Mouse (Mus musculus) liver, embryonic 11.5 days (tissue): ENCODE data around the gene Asic2. TPM values are rescaled to one million over a fixed set of nuclear protein-coding genes. Genes with fewer than 3 reads are reported as not detected.

ENCODE experiments used
- ATAC-seq: fragments of 200-750 bp; cut with Nextera tagmentation; replicated peaks from 2 replicates; pipeline ENCODE4 v1.8.0; 2017; ENCODE audit warnings: moderate number of reproducible peaks, mild to moderate bottlenecking, moderate TSS enrichment, moderate library complexity; ENCODE audit not compliant: low FRiP score
- DNase-seq: peaks from one replicate; pipeline ENCODE4 v3.0.0-alpha.2; 2017; ENCODE audit warnings: low spot score
- H3K27ac ChIP-seq: fragments of 300-500 bp; sonication (generic); 2 replicates; pipeline ENCODE4 v1.5.1; 2014; ENCODE audit warnings: mild to moderate bottlenecking, low read depth, low read length, control low read depth
- H3K27me3 ChIP-seq: fragments of 300-500 bp; sonication (generic); replicated peaks from 2 replicates; pipeline ENCODE4 v1.6.1; 2014; ENCODE audit warnings: low read length, mixed read lengths; ENCODE audit not compliant: control insufficient read depth, insufficient read depth
- H3K36me3 ChIP-seq: fragments of 300-500 bp; sonication (generic); 2 replicates; pipeline ENCODE4 v1.6.1; 2014; ENCODE audit warnings: mild to moderate bottlenecking, low read length, moderate library complexity, mixed read lengths; ENCODE audit not compliant: control insufficient read depth, insufficient read depth
- H3K4me1 ChIP-seq: fragments of 300-500 bp; sonication (generic); replicated peaks from 2 replicates; pipeline ENCODE4 v1.6.1; 2014; ENCODE audit warnings: low read length, mixed read lengths; ENCODE audit not compliant: control insufficient read depth, insufficient read depth
- H3K4me2 ChIP-seq: fragments of 300-500 bp; sonication (generic); 2 replicates; pipeline ENCODE4 v1.6.1; 2014; ENCODE audit warnings: mild to moderate bottlenecking, control low read depth, moderate library complexity
- H3K4me3 ChIP-seq: fragments of 300-500 bp; sonication (generic); 2 replicates; pipeline ENCODE4 v1.5.1; 2014; ENCODE audit warnings: low read depth, low read length, control low read depth
- H3K9ac ChIP-seq: fragments of 300-500 bp; sonication (generic); 2 replicates; pipeline ENCODE4 v1.6.1; 2014; ENCODE audit warnings: low read depth, low read length, control low read depth
- H3K9me3 ChIP-seq: fragments of 300-500 bp; sonication (generic); 2 replicates; pipeline ENCODE4 v1.6.1; 2016; ENCODE audit warnings: low read length, inconsistent platforms, mixed read lengths; ENCODE audit not compliant: control insufficient read depth
- WGBS: fragments of 180-500 bp; shearing (Covaris S2); extraction: QIAGEN DNeasy Blood & Tissue Kit; methylation state at CpG from one replicate; pipeline ENCODE4 v1.1.7; 2014; 5-methylcytosine and 5-hydroxymethylcytosine counted together
- polyA plus RNA-seq: library from polyadenylated mRNA; unstranded; fragments of >200 nt; fragmentation: Nextera tagmentation; extraction: Ambion mirVana; gene quantifications from 2 replicates; pipeline ENCODE4 v1.2.1, GENCODE M21; 2014

The Asic2 gene
- 0.18 and 0.27 TPM in 2 replicates for polyA plus RNA-seq

DNA sequence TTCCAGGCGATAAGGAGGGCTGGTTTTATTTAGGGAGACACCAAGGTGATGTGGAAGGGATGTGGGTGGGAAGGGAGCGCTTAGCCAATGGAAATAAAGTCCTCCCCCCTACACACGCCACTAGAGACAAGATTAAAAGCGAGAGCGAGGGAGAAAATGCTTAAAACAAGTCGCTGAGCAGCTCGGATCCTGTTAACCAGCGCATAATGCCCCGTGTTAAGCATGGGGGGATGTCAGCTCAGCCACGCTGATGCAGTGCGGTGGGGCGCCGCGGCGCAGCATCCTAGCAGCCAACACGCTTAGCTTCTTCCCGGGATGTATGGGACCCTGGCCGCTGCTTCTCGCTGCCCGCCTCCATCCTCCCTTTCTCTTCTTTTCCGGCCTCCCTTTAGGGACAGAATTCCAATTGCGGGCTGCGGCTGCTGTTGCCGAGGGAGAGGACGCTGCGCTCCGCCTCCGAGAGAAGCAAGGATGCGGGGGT is at the start of gene Asic2:
Gene Asic2 (minus strand): TSS at position 57 of the 481 bp plus-strand sequence.
- no peaks in the 10 kb centered on the region for H3K9me3 ChIP-seq
- H3K4me2 ChIP-seq = no peak within 1 kb of the TSS
- no peaks in the 10 kb centered on the region for H3K4me1 ChIP-seq
- H3K27ac ChIP-seq = no peak within 1 kb of the TSS
- no peak for DNase-seq
- H3K36me3 ChIP-seq = no peaks in the 10 kb centered on the region
- no peak for ATAC-seq
- H3K27me3 ChIP-seq = peaks cover 24% of the 10 kb centered on the region
- H3K9ac ChIP-seq = no peak within 1 kb of the TSS
- 5% methylated on average over 29 of the region's 29 CpGs for WGBS
- H3K4me3 ChIP-seq = no peak within 1 kb of the TSS

DNA sequence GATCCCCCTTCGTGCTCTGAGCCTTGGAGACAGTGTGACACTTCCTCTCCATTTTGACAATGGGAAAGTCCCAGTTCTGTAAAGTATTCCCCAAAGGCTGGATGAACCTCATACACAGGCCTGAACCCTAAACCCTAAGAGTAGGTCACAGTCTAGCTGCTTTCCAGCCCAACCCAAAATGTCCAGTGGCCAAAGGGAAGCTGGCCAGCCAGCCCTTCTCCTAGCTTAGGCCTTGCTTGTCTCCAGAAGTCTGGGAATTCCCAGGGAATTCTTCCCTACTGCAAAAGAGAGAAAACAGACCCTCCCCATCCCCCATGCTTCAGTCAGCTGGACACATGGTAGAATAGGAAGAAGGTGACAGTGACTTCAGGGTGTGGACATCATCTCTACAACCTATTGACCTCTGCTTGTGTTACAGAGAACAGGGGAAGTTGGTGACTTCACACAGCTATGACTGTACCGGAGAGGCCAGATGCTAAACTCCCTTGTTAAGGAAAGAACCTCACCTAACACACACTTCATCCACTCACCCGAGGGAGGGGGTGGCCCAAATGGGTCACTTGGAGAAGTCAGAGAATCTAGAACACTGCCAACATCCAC is 48.0 kb upstream of the Asic2 start:
- no peak overlapping the region for H3K9ac ChIP-seq
- H3K27ac ChIP-seq = no peak overlapping the region
- H3K9me3 ChIP-seq = no peaks in the 10 kb centered on the region
- no peaks in the 10 kb centered on the region for H3K4me1 ChIP-seq
- no peak for DNase-seq
- no peaks in the 10 kb centered on the region for H3K36me3 ChIP-seq
- no peak overlapping the region for H3K4me3 ChIP-seq
- H3K27me3 ChIP-seq = no peaks in the 10 kb centered on the region
- 70% methylated on average over 3 of the region's 3 CpGs for WGBS
- ATAC-seq = no peak
- no peak overlapping the region for H3K4me2 ChIP-seq

- no peaks in the 10 kb centered on the region for H3K27me3 ChIP-seq
- no peak overlapping the region for H3K4me3 ChIP-seq
- DNase-seq = no peak
- H3K36me3 ChIP-seq = no peaks in the 10 kb centered on the region
- H3K9ac ChIP-seq = no peak overlapping the region
- ATAC-seq = no peak
- H3K9me3 ChIP-seq = no peaks in the 10 kb centered on the region
- H3K4me1 ChIP-seq = no peaks in the 10 kb centered on the region
- no peak overlapping the region for H3K27ac ChIP-seq
- no peak overlapping the region for H3K4me2 ChIP-seq
- WGBS = 50% methylated on average over 2 of the region's 2 CpGs
Observed at GRCm38 (mm10) chr11:82015066-82015465, 46.8 kb upstream of the Asic2 start.

DNA sequence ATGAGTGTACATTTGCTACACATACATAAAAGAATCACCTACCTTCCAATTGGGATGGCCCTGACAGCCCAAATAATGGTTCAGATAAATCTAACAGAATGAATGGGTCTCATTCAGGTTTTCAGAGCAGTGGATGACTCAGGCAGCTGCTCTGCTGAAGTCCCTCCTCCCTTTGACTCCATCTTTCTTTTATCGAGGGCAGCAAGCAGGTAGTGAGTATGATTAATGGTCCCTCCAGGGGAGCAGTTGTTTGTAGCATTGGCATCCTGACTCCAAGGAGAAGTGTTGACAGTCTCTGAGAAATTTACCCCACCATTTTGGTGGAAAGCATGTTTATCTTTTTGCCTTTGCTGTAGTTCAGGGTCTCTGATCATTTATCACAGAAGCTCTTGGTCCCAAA is 45.5 kb upstream of the Asic2 start:
- Histone ChIP-seq H3K4me2 (no peak overlapping the region), H3K9ac (no peak overlapping the region), H3K36me3 (no peaks in the 10 kb centered on the region), H3K4me1 (no peaks in the 10 kb centered on the region), H3K27ac (no peak overlapping the region), H3K9me3 (no peaks in the 10 kb centered on the region), H3K27me3 (no peaks in the 10 kb centered on the region), H3K4me3 (no peak overlapping the region)
- 50% methylated on average over 1 of the region's 1 CpGs for WGBS
- DNase-seq (no peak), ATAC-seq (no peak)

GRCm38 (mm10) chr11:82011411-82012193 is 43.3 kb upstream of the Asic2 start:
- ATAC-seq = no peak
- Histone ChIP-seq H3K9ac (no peak overlapping the region), H3K4me2 (no peak overlapping the region), H3K9me3 (no peaks in the 10 kb centered on the region), H3K27me3 (no peaks in the 10 kb centered on the region), H3K4me3 (no peak overlapping the region), H3K4me1 (no peaks in the 10 kb centered on the region), H3K27ac (no peak overlapping the region), H3K36me3 (no peaks in the 10 kb centered on the region)
- no peak for DNase-seq
- WGBS = 62% methylated on average over 8 of the region's 8 CpGs

DNA sequence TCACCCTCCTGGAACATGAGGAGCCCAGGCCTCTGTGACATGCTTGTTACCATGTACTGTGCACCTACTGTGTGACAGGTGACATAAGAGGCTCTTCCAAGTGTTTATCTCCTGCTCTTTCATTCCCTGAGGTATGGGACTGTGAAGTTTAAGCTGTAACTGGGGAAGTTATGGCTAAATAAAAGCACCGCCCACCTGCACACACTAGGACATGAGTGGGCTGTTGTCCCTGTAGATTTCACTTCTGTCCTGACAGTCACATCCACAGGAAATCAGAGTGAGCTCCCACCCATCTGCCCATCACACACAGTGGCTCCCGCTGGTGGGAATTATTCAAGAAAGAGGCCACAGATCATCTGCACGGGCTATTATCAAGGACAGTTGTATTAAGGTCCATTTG is 41.9 kb upstream of the Asic2 start:
- H3K9ac ChIP-seq = no peak overlapping the region
- DNase-seq (no peak), ATAC-seq (no peak)
- H3K4me2 ChIP-seq = no peak overlapping the region
- H3K27me3 ChIP-seq = no peaks in the 10 kb centered on the region
- no peaks in the 10 kb centered on the region for H3K36me3 ChIP-seq
- no peak overlapping the region for H3K4me3 ChIP-seq
- no peaks in the 10 kb centered on the region for H3K4me1 ChIP-seq
- 84% methylated on average over 3 of the region's 3 CpGs for WGBS
- no peak overlapping the region for H3K27ac ChIP-seq
- H3K9me3 ChIP-seq = no peaks in the 10 kb centered on the region

DNA sequence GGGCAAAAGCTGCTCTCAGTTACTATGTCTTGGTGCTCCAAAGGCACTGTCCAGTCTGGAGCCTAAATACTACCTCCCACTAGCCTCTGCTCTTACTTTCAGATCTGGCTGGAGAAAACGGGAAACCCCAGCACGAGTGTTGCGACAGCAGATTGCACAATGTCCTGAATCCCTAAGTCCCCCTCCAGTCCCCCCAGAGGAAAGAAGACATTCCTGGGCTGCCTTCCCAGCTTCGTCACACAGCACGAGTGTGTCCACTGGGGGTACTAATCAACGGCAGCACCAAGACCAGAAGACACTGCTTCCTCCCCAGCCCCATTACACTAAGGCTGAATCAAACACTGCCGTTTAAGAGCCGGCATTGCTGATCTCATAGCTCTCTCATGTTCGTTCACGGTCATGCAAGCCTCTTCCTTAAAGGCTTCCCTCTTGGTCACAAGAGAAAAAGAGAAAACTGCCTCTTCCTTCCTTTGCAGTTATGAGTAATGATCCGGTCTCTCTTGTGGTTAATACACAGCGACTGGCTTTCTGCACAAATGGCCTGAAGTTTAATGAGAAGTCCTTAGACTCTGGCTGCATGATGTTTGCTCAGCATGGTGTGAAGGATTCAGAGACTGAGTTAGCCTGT is 38.7 kb upstream of the Asic2 start:
- 45% methylated on average over 12 of the region's 12 CpGs for WGBS
- no peak overlapping the region for H3K4me3 ChIP-seq
- no peak overlapping the region for H3K27ac ChIP-seq
- no peaks in the 10 kb centered on the region for H3K9me3 ChIP-seq
- H3K36me3 ChIP-seq = no peaks in the 10 kb centered on the region
- no peaks in the 10 kb centered on the region for H3K27me3 ChIP-seq
- no peak for DNase-seq
- no peaks in the 10 kb centered on the region for H3K4me1 ChIP-seq
- no peak for ATAC-seq
- no peak overlapping the region for H3K9ac ChIP-seq
- no peak overlapping the region for H3K4me2 ChIP-seq

GRCm38 (mm10) chr11:82004810-82005209 is 36.6 kb upstream of the Asic2 start:
- no peaks in the 10 kb centered on the region for H3K36me3 ChIP-seq
- H3K27me3 ChIP-seq = no peaks in the 10 kb centered on the region
- ATAC-seq (no peak), DNase-seq (no peak)
- H3K9me3 ChIP-seq = no peaks in the 10 kb centered on the region
- H3K9ac ChIP-seq = no peak overlapping the region
- H3K4me3 ChIP-seq = no peak overlapping the region
- no peak overlapping the region for H3K4me2 ChIP-seq
- no peak overlapping the region for H3K27ac ChIP-seq
- WGBS = 45% methylated on average over 2 of the region's 2 CpGs
- no peaks in the 10 kb centered on the region for H3K4me1 ChIP-seq
